In genomic region chr7:27591266-27592216, GRCm38 (mm10) we compare ENCODE assay signal across 8 mouse cellular contexts. TPM values are rescaled to one million over a fixed set of nuclear protein-coding genes. Genes with fewer than 3 reads are reported as not detected.
DNase-seq lines count a peak whose midpoint lies in the region; ATAC-seq lines count a peak whose summit lies in the region.

TSS of gene Akt2 (plus strand) at chr7:27591552.

- WGBS in hindbrain, embryonic 13.5 days = under 1% methylated on average over 69 of the region's 71 CpGs

- H3K36me3 ChIP-seq in hindbrain, embryonic 13.5 days = peaks cover 7% of the 10 kb centered on the region; the same call in 1 of the 2 replicates

- peak within 1 kb of the TSS; percentile 89 for H3K9ac ChIP-seq in hindbrain, embryonic 13.5 days

- peak within 1 kb of the TSS; percentile 76 for H3K4me2 ChIP-seq in hindbrain, embryonic 13.5 days

- ATAC-seq in hindbrain, embryonic 13.5 days (ENCODE audit: low FRiP score) = peak; percentile 94

- no peaks in the 10 kb centered on the region for H3K9me3 ChIP-seq in hindbrain, embryonic 13.5 days

- peak; percentile 98 for DNase-seq in R1 (ENCODE audit: low read depth, low spot score)
- peak; percentile 96 to 98 for DNase-seq in cerebellum, postnatal 14 days
- DNase-seq in frontal cortex, postnatal 14 days (ENCODE audit: low spot score in 2 of 2) = peak; percentile 87 to 92
- peak; percentile 91 for DNase-seq in left cerebral cortex, adult 11 months (ENCODE audit: low spot score)
- peak; percentile 92 to 96 for DNase-seq in lung, postnatal 4 days
- DNase-seq in retina, postnatal 7 days (ENCODE audit: low read depth, low spot score) = peak; percentile 97
- DNase-seq in urinary bladder, adult 2 months (ENCODE audit: low spot score) = peak; percentile 79

- H3K27ac ChIP-seq in hindbrain, embryonic 13.5 days = peak within 1 kb of the TSS; percentile 99

- H3K4me1 ChIP-seq in hindbrain, embryonic 13.5 days (replicated peaks) = peaks cover 34% of the 10 kb centered on the region

- peak within 1 kb of the TSS; percentile 65 for H3K4me3 ChIP-seq in hindbrain, embryonic 13.5 days

- H3K27me3 ChIP-seq in hindbrain, embryonic 13.5 days = no peaks in the 10 kb centered on the region

RNA-seq across cellular contexts. Expression of gene Akt2, which starts in this region (rescaled TPM):
- 68.0 and 71.0 TPM in 2 replicates for polyA plus RNA-seq in hindbrain, embryonic 13.5 days (2015; fragmentation: Nextera tagmentation; extraction: Ambion mirVana)
- 78.4 and 96.7 TPM in 2 replicates for polyA plus RNA-seq in urinary bladder, adult 2 months (2012; rRNA removed)

Comparison
In these comparisons a context has a peak if more than half of its experiments do, and no peak if none do; other contexts are left out.
1. Peak in every context shown above with its lines: DNase-seq, ATAC-seq, H3K4me3 ChIP-seq and H3K27ac ChIP-seq.